Mouse (Mus musculus) skeletal muscle tissue, adult 2 months (tissue): Measurements from ENCODE around the gene Fam57a.

ENCODE experiments used
- DNase-seq: peaks from one replicate; pipeline ENCODE4 v3.0.0-alpha.2; 2012; ENCODE audit warnings: low read depth, low spot score

Gene Fam57a

DNA sequence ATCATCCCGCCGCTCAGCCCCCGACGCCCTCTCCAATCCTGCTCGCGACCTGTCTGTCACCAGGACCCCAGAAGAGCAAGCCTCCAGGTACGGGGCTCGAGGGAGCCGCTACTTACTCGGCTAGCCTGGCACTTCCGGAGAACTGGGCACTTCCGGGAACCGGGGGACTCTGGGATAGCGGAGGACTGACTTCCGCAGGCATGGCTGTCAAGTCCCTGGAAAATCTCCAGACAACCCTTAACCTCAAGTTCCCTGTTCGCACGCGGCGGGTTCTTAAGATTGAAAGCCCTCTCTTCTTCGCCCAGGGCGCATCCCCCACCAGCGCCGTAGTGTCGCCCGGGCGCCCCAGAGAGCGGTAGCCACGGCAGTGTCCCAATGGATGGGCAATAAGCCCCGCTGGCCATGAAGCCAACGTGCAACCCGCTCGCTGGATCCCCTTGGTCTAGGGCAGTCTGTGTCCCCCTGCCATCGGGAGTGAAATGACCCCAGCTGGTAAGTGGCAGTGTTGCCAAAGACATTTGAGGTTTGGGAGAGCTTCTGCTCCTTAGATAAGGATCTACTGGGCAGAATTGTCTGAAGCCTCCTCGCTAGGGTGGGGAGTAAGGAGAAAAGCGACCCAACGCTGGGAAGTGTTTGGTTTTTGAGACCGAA is at the start of gene Fam57a, which contains the start of gene Vps53:
Gene Fam57a (plus strand): TSS at position 177 of the 651 bp plus-strand sequence.
Gene Vps53 (minus strand): TSS at position 153 of the 651 bp plus-strand sequence.
- peak; percentile 77 for DNase-seq

DNA sequence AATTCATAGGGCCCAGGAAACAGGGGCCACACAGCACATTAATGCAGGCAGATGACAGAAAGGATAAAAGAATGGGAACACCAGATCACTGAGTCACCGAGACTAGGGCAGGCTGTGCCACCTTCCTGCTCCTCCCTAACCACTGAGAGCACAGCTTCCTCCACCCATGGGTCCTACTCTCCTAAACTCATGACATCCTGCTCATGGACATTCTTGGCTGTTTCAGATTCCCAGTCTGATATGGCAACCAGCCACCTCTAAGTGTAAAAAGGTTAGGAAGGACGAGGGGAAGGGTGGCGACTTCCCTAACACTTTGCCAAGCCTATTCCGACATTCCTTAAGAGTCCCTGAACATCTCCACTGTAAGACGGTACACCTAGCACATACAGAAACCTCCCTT is 48.6 kb upstream of the Fam57a start:
- DNase-seq = peak; percentile 34

- no peak for DNase-seq
Observed at GRCm38 (mm10) chr11:76135641-76136437, 43.6 kb upstream of the Fam57a start.

GRCm38 (mm10) chr11:76137996-76138395 is 41.5 kb upstream of the Fam57a start:
- no peak for DNase-seq

- DNase-seq = no peak
Observed at GRCm38 (mm10) chr11:76144386-76144785, 35.1 kb upstream of the Fam57a start.

DNA sequence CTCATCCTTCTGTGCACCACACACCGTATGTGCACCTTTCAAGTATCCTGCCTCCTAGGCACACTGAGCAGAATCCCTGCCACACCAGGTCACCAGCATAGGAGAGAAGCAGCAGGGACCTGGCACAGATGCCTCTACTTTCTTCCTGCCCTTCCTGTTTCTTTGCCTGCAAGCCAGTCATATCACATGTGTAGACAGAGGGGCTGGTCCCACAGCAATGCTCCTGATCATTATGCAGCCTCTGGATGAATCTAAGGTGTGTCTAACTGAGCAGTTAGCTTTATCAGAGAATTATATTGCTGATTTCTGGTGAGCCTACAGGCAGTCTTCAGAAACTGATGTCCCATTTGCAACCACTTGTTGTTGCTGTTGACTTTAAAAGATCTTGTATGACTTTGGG is 34.3 kb upstream of the Fam57a start:
- DNase-seq = no peak

- no peak for DNase-seq
Observed at GRCm38 (mm10) chr11:76146187-76147010, 33.1 kb upstream of the Fam57a start.

DNA sequence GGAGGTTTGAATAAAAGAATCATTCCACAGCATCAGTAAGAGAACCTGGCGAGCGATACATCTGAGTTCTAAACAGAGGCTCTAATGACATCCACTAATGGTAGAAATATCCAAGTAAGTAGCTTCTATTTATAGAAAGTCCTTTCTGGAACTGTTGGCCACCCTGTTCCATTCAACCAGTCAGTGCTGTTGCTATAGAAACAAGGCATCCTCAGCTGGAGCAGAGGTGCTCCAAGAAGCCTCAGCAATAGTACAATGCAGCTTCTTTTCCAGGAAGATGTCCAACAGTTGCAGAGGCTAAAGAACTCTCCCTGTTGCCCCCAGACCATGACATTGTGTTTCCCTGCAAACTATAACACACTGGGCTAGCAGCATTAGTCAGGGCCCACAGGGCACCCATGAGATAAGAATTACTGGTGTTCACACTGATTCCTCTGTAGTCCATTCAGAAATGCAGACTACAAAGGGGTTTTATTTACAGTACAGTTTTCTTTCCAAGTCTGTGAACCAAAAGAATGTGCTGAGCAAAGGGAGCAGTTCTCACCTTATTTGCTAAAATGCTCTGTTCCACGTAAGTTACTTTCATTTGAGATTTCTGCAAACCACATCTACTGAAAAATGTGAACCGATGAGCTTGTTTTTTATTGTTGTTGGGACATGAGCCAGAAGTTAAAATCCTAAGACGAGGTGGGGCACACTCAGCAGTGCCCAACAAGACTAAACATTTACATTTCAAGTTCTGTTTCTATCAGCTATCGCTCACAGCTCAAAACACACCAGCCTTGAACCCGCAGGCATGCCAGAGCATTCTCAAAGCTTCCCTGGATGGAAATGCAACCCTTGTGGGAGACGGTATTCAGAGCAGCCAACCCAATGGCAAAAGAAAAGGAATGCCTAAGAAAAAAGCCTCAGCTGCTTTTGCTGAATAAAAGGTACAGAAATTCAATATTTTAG is 31.1 kb upstream of the Fam57a start:
- no peak for DNase-seq

DNA sequence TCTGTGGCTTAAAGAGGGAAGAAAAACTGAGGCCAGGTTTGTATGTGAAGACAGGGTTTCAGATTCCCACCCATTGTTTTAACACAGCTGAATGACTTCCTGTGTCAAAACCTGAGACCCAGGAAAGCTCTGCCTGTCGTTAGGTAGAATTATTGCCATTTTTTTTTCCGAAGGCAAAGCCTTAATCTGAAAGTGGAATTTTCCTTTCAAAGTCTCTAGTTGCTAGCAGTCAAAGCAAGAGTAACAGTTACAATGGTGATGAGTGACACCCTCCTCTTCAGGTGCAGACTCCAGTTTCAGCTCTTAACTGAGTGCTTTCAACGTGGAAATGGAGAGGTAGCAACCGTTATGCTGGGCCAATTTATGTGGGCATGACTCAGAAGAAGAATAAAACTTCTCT is 28.5 kb upstream of the Fam57a start:
- DNase-seq = no peak

DNA sequence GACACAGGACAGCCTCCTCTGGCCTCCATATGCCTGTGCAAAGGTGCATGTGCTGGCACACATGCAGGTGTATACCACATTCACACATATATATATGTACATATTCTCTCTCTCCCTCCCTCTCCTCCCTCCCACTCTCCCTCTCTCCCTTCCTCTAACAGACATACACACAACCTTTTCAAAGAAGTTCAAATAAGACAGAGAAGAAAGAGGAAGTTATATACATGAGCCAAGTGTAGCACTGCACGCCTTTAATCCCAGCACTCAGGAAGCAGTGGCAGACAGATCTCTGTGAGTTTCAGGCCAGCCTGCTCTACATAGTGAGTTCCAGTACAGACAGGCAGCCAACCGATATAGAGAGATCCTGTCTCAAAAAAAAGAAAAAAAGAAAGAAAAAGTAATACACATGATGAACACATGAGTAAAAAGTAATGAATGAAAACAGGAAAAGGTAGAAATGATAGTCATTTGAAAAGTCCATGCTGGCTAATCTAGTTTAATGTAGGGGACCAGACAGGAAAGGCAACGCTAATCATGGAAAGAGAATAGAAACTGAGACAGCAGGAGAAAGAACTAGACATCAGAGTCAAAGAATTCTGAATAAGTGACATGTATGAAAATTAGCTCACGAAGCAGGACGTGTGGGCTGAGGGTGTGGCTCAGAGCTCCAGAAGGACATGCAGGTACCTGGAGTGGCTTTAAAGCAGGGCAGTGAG is 26.1 kb upstream of the Fam57a start:
- no peak for DNase-seq

DNA sequence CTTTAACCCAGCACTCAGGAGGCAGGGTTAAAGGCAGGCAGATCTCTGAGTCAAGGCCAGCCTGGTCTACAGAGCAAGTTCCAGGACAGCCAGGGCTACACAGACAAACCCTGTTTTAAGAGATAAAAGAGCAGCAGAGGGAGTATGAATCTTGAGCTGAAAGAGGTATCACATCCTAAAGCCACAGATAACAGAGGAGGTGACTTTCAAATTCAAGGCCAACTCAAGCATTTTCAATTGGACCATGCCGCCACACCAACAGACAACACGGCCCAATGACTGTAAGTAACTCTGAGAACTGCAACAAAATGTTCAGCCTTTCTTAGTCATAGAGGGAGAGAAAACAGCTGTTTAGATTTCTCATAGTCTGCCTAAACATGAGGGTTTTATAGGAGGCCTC is 25.3 kb upstream of the Fam57a start:
- no peak for DNase-seq

GRCm38 (mm10) chr11:76154861-76155260 is 24.6 kb upstream of the Fam57a start:
- DNase-seq = no peak

GRCm38 (mm10) chr11:76158375-76158774 is 21.1 kb upstream of the Fam57a start:
- no peak for DNase-seq

GRCm38 (mm10) chr11:76160251-76160650 is 19.2 kb upstream of the Fam57a start:
- no peak for DNase-seq

- no peak for DNase-seq
Observed at GRCm38 (mm10) chr11:76166657-76167056, 12.8 kb upstream of the Fam57a start.

DNA sequence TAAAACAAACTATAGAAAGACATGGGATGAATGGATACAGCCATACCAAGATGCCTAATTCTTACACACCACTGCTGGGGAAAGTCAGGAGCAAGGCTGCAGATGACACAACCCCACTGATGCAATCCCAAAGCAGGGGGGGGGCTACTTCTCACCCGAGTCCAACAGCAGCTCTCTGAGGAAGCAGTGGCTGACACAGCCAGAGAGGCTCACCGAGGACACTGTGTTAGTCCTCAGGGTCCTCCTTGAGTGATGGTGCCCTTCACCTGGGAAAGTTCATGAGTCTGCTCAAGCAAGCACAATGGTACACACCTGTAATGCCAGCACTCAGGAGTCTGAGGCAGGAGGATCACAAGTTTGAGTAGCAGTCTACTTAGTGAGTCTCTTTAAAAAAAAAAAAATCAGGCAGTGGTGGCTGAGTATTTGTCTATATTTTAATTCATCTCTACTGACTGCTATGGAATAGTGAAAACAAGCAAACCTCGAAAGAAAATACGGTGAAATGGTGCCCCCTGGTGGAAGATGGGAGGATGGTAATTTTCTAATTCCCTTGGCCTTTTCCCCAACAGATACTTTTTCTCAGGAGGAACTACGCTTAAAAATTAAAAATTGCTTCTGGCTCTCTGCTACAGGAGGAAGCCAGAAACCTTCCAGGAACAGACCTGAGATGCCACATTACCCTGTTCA is 12.2 kb upstream of the Fam57a start:
- peak; percentile 42 for DNase-seq

DNA sequence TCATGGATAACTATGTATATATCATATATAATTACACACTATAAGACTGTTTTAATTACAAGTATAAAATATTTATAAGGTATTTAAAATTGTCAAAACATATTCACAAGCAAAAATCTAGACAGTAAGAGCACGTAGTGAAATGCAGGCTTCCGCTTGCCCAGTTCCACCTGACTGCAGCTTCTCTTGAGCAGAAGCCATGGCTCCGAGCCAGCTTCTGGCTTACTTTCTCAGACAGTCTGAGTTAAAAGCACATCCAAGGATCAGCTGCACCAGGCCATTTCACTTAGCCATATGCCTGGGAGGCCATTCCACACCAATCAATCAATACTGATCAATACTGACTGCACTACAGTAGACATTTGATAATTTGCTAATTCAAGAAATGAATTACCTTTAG is 10.5 kb upstream of the Fam57a start:
- peak; percentile 31 for DNase-seq

- DNase-seq = no peak
Observed at GRCm38 (mm10) chr11:76170207-76170606, 9.3 kb upstream of the Fam57a start.

DNA sequence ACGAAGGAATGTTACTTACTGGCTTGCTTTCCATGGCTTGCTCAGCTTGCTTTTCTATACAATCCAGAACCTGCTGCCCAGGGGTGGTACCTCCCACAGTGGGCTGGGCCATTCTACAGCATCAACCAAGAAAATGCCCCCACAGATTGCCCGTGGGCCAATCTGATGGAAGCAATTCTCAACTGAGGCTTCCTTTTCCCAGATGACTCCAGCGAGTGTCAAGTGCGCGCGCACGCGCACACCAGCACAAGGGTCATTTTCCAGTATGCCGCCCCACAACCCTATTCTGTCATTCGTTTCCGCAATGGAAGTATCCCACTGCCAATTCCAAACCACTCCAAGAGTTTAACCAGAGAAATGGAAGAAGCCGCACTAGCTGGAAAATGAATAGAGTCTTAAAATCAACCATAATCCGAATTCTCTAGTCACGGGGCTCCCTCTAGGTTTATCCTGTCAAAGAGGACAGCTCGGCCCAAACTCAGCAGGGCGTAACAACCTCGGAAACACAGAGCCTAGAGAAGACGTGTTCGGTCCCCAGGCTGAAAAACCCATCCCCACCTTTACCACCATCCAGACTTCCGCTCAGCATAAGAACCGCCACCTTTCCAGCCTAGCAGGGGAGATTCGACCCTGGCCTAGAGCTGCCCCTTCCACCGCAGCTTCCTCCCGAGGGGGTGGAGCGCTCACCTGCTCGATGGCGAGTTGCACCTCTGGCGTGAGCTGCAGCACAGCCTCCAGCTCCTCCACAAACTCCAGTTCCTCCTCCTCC is 561 bp upstream of the Fam57a start:
- DNase-seq = no peak
